Mouse (Mus musculus): ENCODE results near the gene Gphb5. TPM values are rescaled to one million over a fixed set of nuclear protein-coding genes. Genes with fewer than 3 reads are reported as not detected.
A peak's percentile ranks its signal among the peaks of the same experiment; 100 is the strongest.
"Not testable (repeated sequence)": the region's sequence is repeated elsewhere in the genome, so short reads cannot be mapped to it uniquely, and the experiment has no call there.

Gphb5 gene
- total RNA-seq (2021): not detected
- long read RNA-seq, experiment 1: 0 reads
- long read RNA-seq, experiment 2: 0 reads

GRCm38 (mm10) chr12:75416681-75417080, at the start of gene Gphb5:
Gene Gphb5 (minus strand): TSS chr12:75416781.
- DNase-seq (ENCODE audit: extremely low spot score in 1 of 2, low spot score in 2 of 2): no peak
- intact Hi-C loops (cut with DNase I): no loop called here
- TF ChIP-seq CTCF (IDR thresholded peaks at IDR 0.05): no peak
- Histone ChIP-seq H3K27ac (no peak within 1 kb of the TSS), H3K4me3 (no peak within 1 kb of the TSS)

- TF ChIP-seq CTCF (IDR thresholded peaks at IDR 0.05): no peak
- no peak for DNase-seq (ENCODE audit: extremely low spot score in 1 of 2, low spot score in 2 of 2)
- Histone ChIP-seq H3K4me3 (no peak overlapping the region), H3K27ac (no peak overlapping the region)
- intact Hi-C loops (cut with DNase I): loop anchor here (2.0 kb wide), 1 partner anchor 191 kb away; no protein-coding TSS in a partner anchor
Observed at GRCm38 (mm10) chr12:75466206-75466605, 49.6 kb upstream of the Gphb5 start.

GRCm38 (mm10) chr12:75464016-75464769, 47.6 kb upstream of the Gphb5 start:
- no peak for DNase-seq (ENCODE audit: extremely low spot score in 1 of 2, low spot score in 2 of 2)
- Histone ChIP-seq H3K27ac (no peak overlapping the region; the same call in 1 of the 2 replicates), H3K4me3 (no peak overlapping the region)
- intact Hi-C loops (cut with DNase I): loop anchor here (2.0 to 5.0 kb wide), 2 partner anchors 133 to 308 kb away; partner anchors contain the start of gene Ppp2r5e
- TF ChIP-seq CTCF (IDR thresholded peaks at IDR 0.05): peak; percentile 72

GRCm38 (mm10) chr12:75460561-75460960, 44.0 kb upstream of the Gphb5 start:
- TF ChIP-seq CTCF (IDR thresholded peaks at IDR 0.05): no peak
- DNase-seq (ENCODE audit: extremely low spot score in 1 of 2, low spot score in 2 of 2): no peak
- Histone ChIP-seq H3K27ac (no peak overlapping the region), H3K4me3 (no peak overlapping the region)
- intact Hi-C loops (cut with DNase I): loop anchor here (5.0 kb wide), 1 partner anchor 312 kb away; no protein-coding TSS in a partner anchor

- H3K27ac ChIP-seq: no peak overlapping the region
- H3K4me3 ChIP-seq: no peak overlapping the region
Observed at GRCm38 (mm10) chr12:75459656-75460055, 43.1 kb upstream of the Gphb5 start.

GRCm38 (mm10) chr12:75453441-75453840, 36.9 kb upstream of the Gphb5 start:
- intact Hi-C loops (cut with DNase I): loop anchor here (5.0 kb wide), 1 partner anchor 1131 kb away; no protein-coding TSS in a partner anchor
- TF ChIP-seq CTCF (IDR thresholded peaks at IDR 0.05): no peak
- H3K4me3 ChIP-seq: no peak overlapping the region

More at GRCm38 (mm10) chr12:75459656-75460055, 43.1 kb upstream of the Gphb5 start:
- DNase-seq (ENCODE audit: extremely low spot score in 1 of 2, low spot score in 2 of 2): no peak
- TF ChIP-seq CTCF (IDR thresholded peaks at IDR 0.05): no peak
- intact Hi-C loops (cut with DNase I): loop anchor here (5.0 kb wide), 1 partner anchor 313 kb away; no protein-coding TSS in a partner anchor

GRCm38 (mm10) chr12:75453027-75453426, 36.4 kb upstream of the Gphb5 start:
- intact Hi-C loops (cut with DNase I): loop anchor here (5.0 kb wide), 1 partner anchor 1131 kb away; no protein-coding TSS in a partner anchor
- TF ChIP-seq CTCF (IDR thresholded peaks at IDR 0.05): peak; percentile 47
- no peak for DNase-seq (ENCODE audit: extremely low spot score in 1 of 2, low spot score in 2 of 2)
- Histone ChIP-seq H3K27ac (no peak overlapping the region), H3K4me3 (no peak overlapping the region)

More at GRCm38 (mm10) chr12:75453441-75453840, 36.9 kb upstream of the Gphb5 start:
- DNase-seq (ENCODE audit: extremely low spot score in 1 of 2, low spot score in 2 of 2): no peak
- H3K27ac ChIP-seq: no peak overlapping the region

- TF ChIP-seq CTCF (IDR thresholded peaks at IDR 0.05): no peak
- Histone ChIP-seq H3K27ac (no peak overlapping the region), H3K4me3 (no peak overlapping the region)
- DNase-seq (ENCODE audit: extremely low spot score in 1 of 2, low spot score in 2 of 2): no peak
- intact Hi-C loops (cut with DNase I): loop anchor here (5.0 kb wide), 1 partner anchor 1128 kb away; no protein-coding TSS in a partner anchor
Observed at GRCm38 (mm10) chr12:75450592-75450991, 34.0 kb upstream of the Gphb5 start.

GRCm38 (mm10) chr12:75450011-75450410, 33.4 kb upstream of the Gphb5 start:
- TF ChIP-seq CTCF (IDR thresholded peaks at IDR 0.05): no peak
- no peak for DNase-seq (ENCODE audit: extremely low spot score in 1 of 2, low spot score in 2 of 2)
- Histone ChIP-seq H3K4me3 (no peak overlapping the region), H3K27ac (no peak overlapping the region)
- intact Hi-C loops (cut with DNase I): loop anchor here (5.0 kb wide), 1 partner anchor 1128 kb away; no protein-coding TSS in a partner anchor

- peak; percentile 49 for TF ChIP-seq CTCF (IDR thresholded peaks at IDR 0.05)
- DNase-seq (ENCODE audit: extremely low spot score in 1 of 2, low spot score in 2 of 2): no peak
- intact Hi-C loops (cut with DNase I): no loop called here
- H3K27ac ChIP-seq: no peak overlapping the region
- no peak overlapping the region for H3K4me3 ChIP-seq
Observed at GRCm38 (mm10) chr12:75449475-75449966, 32.9 kb upstream of the Gphb5 start.

- Histone ChIP-seq H3K27ac (no peak overlapping the region), H3K4me3 (no peak overlapping the region)
- TF ChIP-seq CTCF (IDR thresholded peaks at IDR 0.05): no peak
- DNase-seq (ENCODE audit: extremely low spot score in 1 of 2, low spot score in 2 of 2): peak in 1 of 2 experiments; percentile 37
- intact Hi-C loops (cut with DNase I): no loop called here
Observed at GRCm38 (mm10) chr12:75448921-75449320, 32.3 kb upstream of the Gphb5 start.

GRCm38 (mm10) chr12:75446245-75446644, 29.7 kb upstream of the Gphb5 start:
- Histone ChIP-seq H3K4me3 (no peak overlapping the region), H3K27ac (no peak overlapping the region)
- no peak for TF ChIP-seq CTCF (IDR thresholded peaks at IDR 0.05)
- DNase-seq (ENCODE audit: extremely low spot score in 1 of 2, low spot score in 2 of 2): no peak
- intact Hi-C loops (cut with DNase I): no loop called here

- intact Hi-C loops (cut with DNase I); H3K4me3 ChIP-seq; DNase-seq (ENCODE audit: extremely low spot score in 1 of 2, low spot score in 2 of 2); H3K27ac ChIP-seq: not testable (repeated sequence)
Observed at GRCm38 (mm10) chr12:75432400-75432799, 15.8 kb upstream of the Gphb5 start.
